Mouse (Mus musculus): ENCODE data around the gene Dgkd.
A peak's percentile ranks its signal among the peaks of the same experiment; 100 is the strongest.

Dgkd gene

GRCm38 (mm10) chr1:87848237-87848996 is 4.7 kb upstream of the Dgkd start:
- no peak for DNase-seq (ENCODE audit: low spot score in 2 of 2)

GRCm38 (mm10) chr1:87849278-87849677 is 3.8 kb upstream of the Dgkd start:
- DNase-seq (ENCODE audit: low spot score in 2 of 2): no peak

- no peak for DNase-seq (ENCODE audit: low spot score in 2 of 2)
These were observed 1.7 kb upstream of the Dgkd start for GRCm38 (mm10) chr1:87851344-87851743.

GRCm38 (mm10) chr1:87852081-87852790 is 851 bp upstream of the Dgkd start:
- DNase-seq (ENCODE audit: low spot score in 2 of 2): no peak

GRCm38 (mm10) chr1:87853601-87854361 is 694 bp downstream of the Dgkd start:
- peak in 1 of 2 experiments; percentile 46 for DNase-seq (ENCODE audit: low spot score in 2 of 2)

- DNase-seq (ENCODE audit: low spot score in 2 of 2): no peak
These were observed 1.3 kb downstream of the Dgkd start for GRCm38 (mm10) chr1:87854411-87854810.

- peak; percentile 54 for DNase-seq (ENCODE audit: low spot score in 2 of 2)
These were observed 1.8 kb downstream of the Dgkd start for GRCm38 (mm10) chr1:87854851-87855251.

- DNase-seq (ENCODE audit: low spot score in 2 of 2): no peak
These were observed 2.4 kb downstream of the Dgkd start for GRCm38 (mm10) chr1:87855522-87855921.

GRCm38 (mm10) chr1:87856823-87857222 is 3.7 kb downstream of the Dgkd start:
- DNase-seq (ENCODE audit: low spot score in 2 of 2): no peak

GRCm38 (mm10) chr1:87858031-87858430 is 4.9 kb downstream of the Dgkd start:
- no peak for DNase-seq (ENCODE audit: low spot score in 2 of 2)

GRCm38 (mm10) chr1:87858529-87858928 is 5.4 kb downstream of the Dgkd start:
- DNase-seq (ENCODE audit: low spot score in 2 of 2): no peak

- no peak for DNase-seq (ENCODE audit: low spot score in 2 of 2)
These were observed 10.5 kb downstream of the Dgkd start for GRCm38 (mm10) chr1:87863602-87864001.

- DNase-seq (ENCODE audit: low spot score in 2 of 2): no peak
These were observed 11.8 kb downstream of the Dgkd start for GRCm38 (mm10) chr1:87864889-87865288.

- DNase-seq (ENCODE audit: low spot score in 2 of 2): peak in 1 of 2 experiments; percentile 43
These were observed 13.6 kb downstream of the Dgkd start for GRCm38 (mm10) chr1:87866672-87867071.

- no peak for DNase-seq (ENCODE audit: low spot score in 2 of 2)
These were observed 18.5 kb downstream of the Dgkd start for GRCm38 (mm10) chr1:87871546-87871945.

- no peak for DNase-seq (ENCODE audit: low spot score in 2 of 2)
These were observed 20.0 kb downstream of the Dgkd start for GRCm38 (mm10) chr1:87873081-87873480.

GRCm38 (mm10) chr1:87876065-87876464 is 23.0 kb downstream of the Dgkd start:
- no peak for DNase-seq (ENCODE audit: low spot score in 2 of 2)

- DNase-seq (ENCODE audit: low spot score in 2 of 2): no peak
These were observed 24.6 kb downstream of the Dgkd start for GRCm38 (mm10) chr1:87877552-87878283.

- DNase-seq (ENCODE audit: low spot score in 2 of 2): no peak
These were observed 25.9 kb downstream of the Dgkd start for GRCm38 (mm10) chr1:87879034-87879433.

- DNase-seq (ENCODE audit: low spot score in 2 of 2): no peak
These were observed 26.6 kb downstream of the Dgkd start for GRCm38 (mm10) chr1:87879494-87880325.

- no peak for DNase-seq (ENCODE audit: low spot score in 2 of 2)
These were observed 27.2 kb downstream of the Dgkd start for GRCm38 (mm10) chr1:87880326-87880627.
